Mouse (Mus musculus) cortical plate, adult 2 months (tissue): ENCODE results near the gene Man2a1.
"Not testable (repeated sequence)": the region's sequence is repeated elsewhere in the genome, so short reads cannot be mapped to it uniquely, and the experiment has no call there.

Experiments
- CTCF ChIP-seq: fragments of 200-500 bp; IDR thresholded peaks from 2 replicates; pipeline ENCODE4 v1.5.1; 2011; ENCODE audit warnings: mild to moderate bottlenecking, control low read depth, low read length; ENCODE audit not compliant: insufficient read depth; ENCODE audit errors: extremely low read depth
- POLR2A ChIP-seq: fragments of 200-500 bp; IDR thresholded peaks from 2 replicates; pipeline ENCODE4 v1.6.1; 2011; ENCODE audit warnings: mild to moderate bottlenecking, low read length, control low read depth; ENCODE audit not compliant: insufficient read depth; ENCODE audit errors: extremely low read depth

DNA sequence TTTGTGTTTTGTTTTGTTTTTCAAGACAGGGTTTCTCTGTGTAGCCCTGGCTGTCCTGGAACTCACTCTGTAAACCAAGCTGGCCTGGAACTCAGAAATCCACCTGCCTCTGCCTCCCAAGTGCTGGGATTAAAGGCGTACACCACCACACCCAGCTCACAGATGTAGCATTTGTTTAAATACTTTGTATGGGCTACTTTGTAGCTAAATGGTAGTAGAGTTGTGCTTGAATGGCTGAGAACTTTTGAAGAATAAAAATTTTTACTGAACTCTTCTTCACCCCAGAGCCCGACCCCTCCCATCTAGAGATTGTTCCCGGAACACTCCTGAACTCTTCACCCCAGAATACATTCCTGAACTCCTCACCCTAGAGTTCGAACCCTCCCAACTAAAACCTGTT lies 162.1 kb downstream of the Man2a1 start:
- TF ChIP-seq CTCF, POLR2A: not testable (repeated sequence)
